Mouse (Mus musculus) limb, embryonic 14.5 days (tissue): ENCODE results near the gene Trpc7. TPM values are rescaled to one million over a fixed set of nuclear protein-coding genes. Genes with fewer than 3 reads are reported as not detected.

Source experiments
- ATAC-seq: fragments of 200-750 bp; cut with Nextera tagmentation; 2 replicates; pipeline ENCODE4 v1.8.0; 2017; ENCODE audit warnings: low read depth, moderate number of reproducible peaks, moderate TSS enrichment; ENCODE audit not compliant: low FRiP score
- DNase-seq: peaks from one replicate; pipeline ENCODE4 v3.0.0-alpha.2; 2015; ENCODE audit warnings: low spot score
- H3K27ac ChIP-seq: fragments of 300-500 bp; sonication (generic); replicated peaks from 2 replicates; pipeline ENCODE4 v1.5.1; 2014; ENCODE audit warnings: low read depth, mild to moderate bottlenecking, low read length, moderate library complexity, mixed read lengths
- H3K27me3 ChIP-seq: fragments of 300-500 bp; sonication (generic); 2 replicates; pipeline ENCODE4 v1.6.1; 2014; ENCODE audit warnings: low read length, mixed read lengths; ENCODE audit not compliant: control insufficient read depth, insufficient read depth
- H3K36me3 ChIP-seq: fragments of 300-500 bp; sonication (generic); 2 replicates; pipeline ENCODE4 v1.6.1; 2014; ENCODE audit warnings: mild to moderate bottlenecking, low read length, moderate library complexity, mixed read lengths; ENCODE audit not compliant: control insufficient read depth, insufficient read depth
- H3K4me1 ChIP-seq: fragments of 300-500 bp; sonication (generic); 2 replicates; pipeline ENCODE4 v1.6.1; 2014; ENCODE audit warnings: antibody characterized with exemption, low read length, mixed read lengths; ENCODE audit not compliant: control insufficient read depth, insufficient read depth
- H3K4me2 ChIP-seq: fragments of 300-500 bp; sonication (generic); replicated peaks from 2 replicates; pipeline ENCODE4 v1.6.1; 2014; ENCODE audit warnings: low read depth, mild to moderate bottlenecking, low read length, moderate library complexity; ENCODE audit not compliant: severe bottlenecking
- H3K4me3 ChIP-seq: fragments of 300-500 bp; sonication (generic); replicated peaks from 2 replicates; pipeline ENCODE4 v1.5.1; 2014; ENCODE audit warnings: low read length
- H3K9ac ChIP-seq: fragments of 300-500 bp; sonication (generic); 2 replicates; pipeline ENCODE4 v1.6.1; 2014; ENCODE audit warnings: mild to moderate bottlenecking, low read depth, low read length, moderate library complexity; ENCODE audit not compliant: severe bottlenecking
- H3K9me3 ChIP-seq: fragments of 300-500 bp; sonication (generic); 2 replicates; pipeline ENCODE4 v1.6.1; 2016; ENCODE audit warnings: low read length; ENCODE audit not compliant: control insufficient read depth
- POLR2A ChIP-seq: fragments of 200-500 bp; IDR thresholded peaks from 2 replicates; pipeline ENCODE4 v1.8.0; 2012; ENCODE audit warnings: inconsistent platforms, mild to moderate bottlenecking, moderate library complexity, borderline replicate concordance; ENCODE audit not compliant: insufficient read depth, insufficient read length; ENCODE audit errors: extremely low read depth
- WGBS: fragments of 180-500 bp; shearing (Covaris S2); extraction: QIAGEN DNeasy Blood & Tissue Kit; methylation state at CpG from one replicate; pipeline ENCODE4 v1.1.7; 2014; 5-methylcytosine and 5-hydroxymethylcytosine counted together
- polyA plus RNA-seq, 2 experiments: library from polyadenylated mRNA; depleted of rRNA in 1 of 2; stranded (reverse) in 1 of 2; unstranded in 1 of 2; fragments of >200 nt; fragmentation: Nextera tagmentation in 1 of 2; extraction: Ambion mirVana in 1 of 2; gene quantifications; 2 replicates each; pipeline versions ENCODE4 v1.2.1 to v1.2.3; 2012 to 2014

Gene Trpc7
- polyA plus RNA-seq, 2 experiments, result 0.05 to 0.08 TPM

- 86% methylated on average over 3 of the region's 3 CpGs for WGBS
- no peak for TF ChIP-seq POLR2A
- Histone ChIP-seq H3K4me1 (no peaks in the 10 kb centered on the region; the same call in 1 of the 2 replicates), H3K4me3 (no peak overlapping the region), H3K4me2 (no peak overlapping the region), H3K36me3 (no peaks in the 10 kb centered on the region), H3K27me3 (no peaks in the 10 kb centered on the region), H3K9ac (no peak overlapping the region), H3K9me3 (no peaks in the 10 kb centered on the region), H3K27ac (no peak overlapping the region)
- no peak for DNase-seq
- no peak for ATAC-seq
Observed at GRCm38 (mm10) chr13:56790683-56791082, 105.1 kb downstream of the Trpc7 start.

- no peak overlapping the region for H3K9ac ChIP-seq
- TF ChIP-seq POLR2A, result no peak
- no peaks in the 10 kb centered on the region for H3K36me3 ChIP-seq
- H3K4me3 ChIP-seq, result no peak overlapping the region
- no peak for DNase-seq
- 92% methylated on average over 1 of the region's 1 CpGs for WGBS
- ATAC-seq, result no peak
- no peak overlapping the region for H3K27ac ChIP-seq
- no peaks in the 10 kb centered on the region for H3K27me3 ChIP-seq
- H3K4me1 ChIP-seq, result no peaks in the 10 kb centered on the region
- H3K4me2 ChIP-seq, result no peak overlapping the region
- 0 out of 2 replicates have a peak, but pooled peaks cover 5% of the 10 kb centered on the region for H3K9me3 ChIP-seq
Observed at GRCm38 (mm10) chr13:56782621-56783020, 113.2 kb downstream of the Trpc7 start.

- Histone ChIP-seq H3K4me3 (no peak overlapping the region), H3K4me2 (no peak overlapping the region), H3K9ac (no peak overlapping the region), H3K36me3 (no peaks in the 10 kb centered on the region), H3K4me1 (no peaks in the 10 kb centered on the region), H3K27me3 (no peaks in the 10 kb centered on the region), H3K9me3 (0 out of 2 replicates have a peak, but pooled peaks cover 5% of the 10 kb centered on the region), H3K27ac (no peak overlapping the region)
- DNase-seq (no peak), ATAC-seq (no peak)
- 82% methylated on average over 3 of the region's 3 CpGs for WGBS
- no peak for TF ChIP-seq POLR2A
Observed at GRCm38 (mm10) chr13:56781697-56782096, 114.1 kb downstream of the Trpc7 start.

GRCm38 (mm10) chr13:56780746-56781469 lies 114.9 kb downstream of the Trpc7 start:
- Histone ChIP-seq H3K36me3 (no peaks in the 10 kb centered on the region), H3K27me3 (no peaks in the 10 kb centered on the region), H3K9me3 (0 out of 2 replicates have a peak, but pooled peaks cover 5% of the 10 kb centered on the region), H3K4me2 (no peak overlapping the region), H3K9ac (no peak overlapping the region), H3K27ac (no peak overlapping the region), H3K4me1 (no peaks in the 10 kb centered on the region), H3K4me3 (no peak overlapping the region)
- ATAC-seq, result no peak
- 71% methylated on average over 13 of the region's 13 CpGs for WGBS
- no peak for TF ChIP-seq POLR2A
- no peak for DNase-seq

- Histone ChIP-seq H3K27ac (no peak overlapping the region), H3K4me2 (no peak overlapping the region), H3K9ac (no peak overlapping the region), H3K36me3 (no peaks in the 10 kb centered on the region), H3K9me3 (no peaks in the 10 kb centered on the region), H3K4me3 (no peak overlapping the region), H3K27me3 (no peaks in the 10 kb centered on the region), H3K4me1 (no peaks in the 10 kb centered on the region)
- WGBS, result 24% methylated on average over 5 of the region's 5 CpGs
- no peak for TF ChIP-seq POLR2A
- DNase-seq (no peak), ATAC-seq (no peak)
Observed at GRCm38 (mm10) chr13:56774304-56774703, 121.5 kb downstream of the Trpc7 start.
